Mouse (Mus musculus) erythroblast, embryonic 14.5 days (primary cell): ENCODE results near the gene Mapk10.
"Not testable (repeated sequence)": the region's sequence is repeated elsewhere in the genome, so short reads cannot be mapped to it uniquely, and the experiment has no call there.

Source experiments
- GATA1 ChIP-seq: IDR thresholded peaks from 2 replicates; pipeline ENCODE4 v1.6.1; 2012; ENCODE audit warnings: low read length, inconsistent platforms, mixed read lengths
- TAL1 ChIP-seq: IDR thresholded peaks from 3 replicates; pipeline ENCODE4 v1.6.1; 2012; ENCODE audit warnings: low read length, inconsistent platforms, mixed read lengths

DNA sequence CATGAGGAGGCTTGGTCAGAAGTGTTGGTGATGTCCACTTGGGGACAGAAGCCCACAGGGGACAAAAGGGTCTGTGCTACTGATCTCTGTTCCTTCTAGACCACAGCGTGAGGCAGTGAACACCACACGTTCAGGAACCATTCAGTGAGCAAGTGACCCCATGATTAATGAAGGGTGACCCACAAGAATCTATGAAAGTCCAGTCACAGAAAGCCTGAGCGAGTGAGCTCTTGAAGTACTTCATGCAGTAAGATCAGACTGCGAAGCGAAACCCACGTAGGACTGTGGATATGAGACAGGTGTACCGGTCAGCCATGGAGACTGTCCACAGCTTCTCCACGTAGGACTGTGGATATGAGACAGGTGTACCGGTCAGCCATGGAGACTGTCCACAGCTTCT, 338.1 kb downstream of the Mapk10 start:
- TF ChIP-seq TAL1, GATA1: not testable (repeated sequence)
